Mouse (Mus musculus) C2C12 (cell line): ENCODE data around the gene Nanos2.

Source experiments
- CEBPB ChIP-seq: IDR thresholded peaks from one replicate; pipeline ENCODE4 v1.6.1; 2011; ENCODE audit warnings: low read depth, mild to moderate bottlenecking, control low read depth, moderate library complexity
- CTCF ChIP-seq: IDR thresholded peaks from one replicate; pipeline ENCODE4 v1.5.1; 2011; ENCODE audit not compliant: control insufficient read depth, insufficient read depth, insufficient read length
- MAX ChIP-seq: IDR thresholded peaks from one replicate; pipeline ENCODE4 v1.6.1; 2011; ENCODE audit warnings: mild to moderate bottlenecking, control low read depth

DNA sequence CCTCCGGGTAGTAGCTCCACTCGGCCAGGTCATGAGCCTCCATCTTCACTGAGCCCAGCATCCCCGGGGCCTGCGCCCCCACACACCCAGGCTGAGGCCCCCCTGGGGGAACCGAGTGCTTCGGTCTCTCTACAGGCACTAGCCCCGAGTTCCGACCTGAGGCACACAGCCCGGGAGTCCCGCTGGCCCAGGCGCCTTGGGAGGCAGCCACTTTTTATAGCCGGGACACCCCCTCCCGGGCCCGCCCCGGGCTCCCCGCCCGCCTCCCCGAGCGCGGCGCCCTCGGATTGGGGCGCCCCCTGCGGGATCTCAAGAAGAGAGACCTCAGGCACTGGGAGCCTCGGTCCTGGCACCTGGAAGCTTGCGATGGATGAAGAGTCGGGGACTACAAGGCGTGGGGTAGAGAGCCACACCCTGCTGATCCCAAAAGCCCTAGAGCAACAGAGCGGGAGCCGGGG is 36.2 kb downstream of the Nanos2 start, which contains the start of gene Foxa3:
- TF ChIP-seq CTCF: peak; percentile 27
- TF ChIP-seq MAX: no peak
- no peak for TF ChIP-seq CEBPB
